ENCODE assay signal across 8 mouse cellular contexts in the genomic region with DNA sequence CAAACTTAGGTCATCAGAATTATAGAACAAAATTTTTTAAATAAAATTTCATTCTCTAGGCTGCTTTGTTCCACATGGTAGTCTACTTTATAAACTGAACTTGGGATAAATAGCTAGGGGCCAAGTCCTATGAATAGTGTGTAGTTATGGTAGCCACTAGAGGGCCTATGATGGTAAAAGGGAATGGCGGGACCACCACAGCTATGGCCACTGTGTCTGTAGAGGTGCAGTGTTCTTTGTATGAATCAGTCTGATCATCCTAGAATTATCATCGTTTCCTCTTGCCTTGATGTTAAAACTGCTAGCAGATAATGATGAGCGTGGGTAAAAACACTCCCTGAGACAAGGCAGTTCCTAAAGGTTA. TPM values are rescaled to one million over a fixed set of nuclear protein-coding genes. Genes with fewer than 3 reads are reported as not detected.
DNase-seq lines count a peak whose midpoint lies in the region; ATAC-seq and TF ChIP-seq lines count a peak whose summit lies in the region.

No protein-coding gene starts in this region.

- no peak overlapping the region; the same call in 1 of the 2 replicates for H3K4me3 ChIP-seq in kidney, adult 2 months (ENCODE audit: insufficient read depth, low read depth, low read length)
- H3K4me3 ChIP-seq in lung, postnatal 0 days (ENCODE audit: low read depth, low read length): peak overlapping the region; percentile 59

- H3K27ac ChIP-seq in kidney, adult 2 months (ENCODE audit: insufficient read depth, low read depth, low read length): peak overlapping the region; percentile 77
- peak overlapping the region; percentile 87; the same call in 1 of the 2 replicates for H3K27ac ChIP-seq in lung, postnatal 0 days (ENCODE audit: low read length)

- TF ChIP-seq POLR2A in kidney, adult 2 months (IDR thresholded peaks at IDR 0.05; ENCODE audit: low read depth, low read length): no peak

- H3K36me3 ChIP-seq in kidney, adult 2 months (ENCODE audit: control insufficient read depth, insufficient read depth, low read length): peaks cover 17% of the 10 kb centered on the region
- peaks cover 29% of the 10 kb centered on the region for H3K36me3 ChIP-seq in lung, postnatal 0 days (ENCODE audit: insufficient read depth, low read length)

- H3K4me2 ChIP-seq in lung, postnatal 0 days (replicated peaks; ENCODE audit: low read depth, low read length): peak overlapping the region; percentile 56

- ATAC-seq in activated CD4-positive, CD25-positive, alpha-beta regulatory T cell, adult 4 months: peak; percentile 20
- peak; percentile 50 for ATAC-seq in granulocyte monocyte progenitor cell, adult 5-6 weeks (replicated peaks; ENCODE audit: poor library complexity, severe bottlenecking)
- peak; percentile 43 for ATAC-seq in lung, postnatal 0 days

- peak; percentile 30 for TF ChIP-seq CTCF in kidney, adult 2 months (conservative IDR thresholded peaks at IDR 0.05; ENCODE audit: insufficient read depth, insufficient read length, low read depth, low read length)
- peak; percentile 51 for TF ChIP-seq CTCF in lung, postnatal 0 days (IDR thresholded peaks at IDR 0.05)

- H3K27me3 ChIP-seq in kidney, adult 2 months (replicated peaks; ENCODE audit: control insufficient read depth, insufficient read depth, low read length): no peaks in the 10 kb centered on the region
- no peaks in the 10 kb centered on the region for H3K27me3 ChIP-seq in lung, postnatal 0 days (replicated peaks; ENCODE audit: insufficient read depth, low read length)

- peak; percentile 18 for DNase-seq in kidney, adult 2 months
- DNase-seq in kidney, adult 11 months: no peak
- DNase-seq in lung, postnatal 0 days (ENCODE audit: low spot score): peak; percentile 43
- DNase-seq in right cerebral cortex, postnatal 36 days (ENCODE audit: low spot score in 2 of 2): no peak
- no peak for DNase-seq in urinary bladder, postnatal 36 days (ENCODE audit: low spot score in 2 of 2)
- DNase-seq in right cerebral cortex, postnatal 10 days (ENCODE audit: low spot score in 2 of 2): no peak

- H3K4me1 ChIP-seq in kidney, adult 2 months (ENCODE audit: control insufficient read depth, insufficient read depth, low read length): peaks cover 7% of the 10 kb centered on the region; the same call in 1 of the 2 replicates
- peaks cover 11% of the 10 kb centered on the region; the same call in 1 of the 2 replicates for H3K4me1 ChIP-seq in lung, postnatal 0 days (ENCODE audit: insufficient read depth, low read depth, low read length)

- no peak for TF ChIP-seq EP300 in lung, postnatal 0 days (IDR thresholded peaks at IDR 0.05)

- H3K9me3 ChIP-seq in lung, postnatal 0 days (ENCODE audit: low read length): no peaks in the 10 kb centered on the region

- H3K9ac ChIP-seq in lung, postnatal 0 days (replicated peaks; ENCODE audit: low read depth): 0 out of 2 replicates have a peak overlapping the region, but pooled peaks have one; percentile 37

- 43% methylated on average over 3 of the region's 3 CpGs for WGBS in kidney, adult 2 months
- WGBS in lung, postnatal 0 days: 41% methylated on average over 3 of the region's 3 CpGs

RNA-seq across cellular contexts. Expression of gene Snapc5, which starts 0.5 kb away (rescaled TPM):
- polyA plus RNA-seq in kidney, adult 2 months (2012; rRNA removed): 15.8 and 24.9 TPM in 2 replicates
- 10 to 100 TPM; 52.3 to 56.8 TPM for polyA plus RNA-seq in activated CD4-positive, CD25-positive, alpha-beta regulatory T cell, adult 4 months (2017; shearing (Covaris generic))
- 27.6 and 29.8 TPM in 2 replicates for total RNA-seq in granulocyte monocyte progenitor cell, adult 5-6 weeks (2014; fragmentation: Nextera tagmentation)
- 43.3 and 52.1 TPM in 2 replicates for total RNA-seq in granulocyte monocyte progenitor cell, adult 5-6 weeks (2017)
- 35.5 and 47.4 TPM in 2 replicates for polyA plus RNA-seq in lung, postnatal 0 days (2015; fragmentation: Nextera tagmentation; extraction: Ambion mirVana)

RNA-seq across cellular contexts. Expression of gene Rpl4, which starts 5.4 kb away (rescaled TPM):
- 373 and 421 TPM in 2 replicates for polyA plus RNA-seq in kidney, adult 2 months (2012; rRNA removed)
- 1,000 to 10,000 TPM; 3,242 to 3,314 TPM for polyA plus RNA-seq in activated CD4-positive, CD25-positive, alpha-beta regulatory T cell, adult 4 months (2017; shearing (Covaris generic))
- 3,177 and 3,393 TPM in 2 replicates for total RNA-seq in granulocyte monocyte progenitor cell, adult 5-6 weeks (2014; fragmentation: Nextera tagmentation)
- total RNA-seq in granulocyte monocyte progenitor cell, adult 5-6 weeks (2017): 3,068 and 3,220 TPM in 2 replicates
- polyA plus RNA-seq in lung, postnatal 0 days (2015; fragmentation: Nextera tagmentation; extraction: Ambion mirVana): 679 and 693 TPM in 2 replicates

RNA-seq across cellular contexts. Expression of gene Zwilch, which starts 5.7 kb away (rescaled TPM):
- 0.35 and 0.77 TPM in 2 replicates for polyA plus RNA-seq in kidney, adult 2 months (2012; rRNA removed)
- polyA plus RNA-seq in activated CD4-positive, CD25-positive, alpha-beta regulatory T cell, adult 4 months (2017; shearing (Covaris generic)): 1 to 10 TPM; 5.6 to 7.7 TPM
- 61.4 and 63.4 TPM in 2 replicates for total RNA-seq in granulocyte monocyte progenitor cell, adult 5-6 weeks (2014; fragmentation: Nextera tagmentation)
- total RNA-seq in granulocyte monocyte progenitor cell, adult 5-6 weeks (2017): 98.1 and 118 TPM in 2 replicates
- 1.5 and 1.7 TPM in 2 replicates for polyA plus RNA-seq in lung, postnatal 0 days (2015; fragmentation: Nextera tagmentation; extraction: Ambion mirVana)

RNA-seq across cellular contexts. Expression of gene Uchl4, which starts 56.4 kb away (rescaled TPM):
- 0.11 and 0.15 TPM in 2 replicates for polyA plus RNA-seq in kidney, adult 2 months (2012; rRNA removed)
- 10 to 100 TPM in 1 of 2 experiments, 1 to 10 TPM in 1; 4.4 to 12.2 TPM for polyA plus RNA-seq in activated CD4-positive, CD25-positive, alpha-beta regulatory T cell, adult 4 months (2017; shearing (Covaris generic))
- 1.6 TPM in 1 of 2 replicates, not detected in the other for total RNA-seq in granulocyte monocyte progenitor cell, adult 5-6 weeks (2014; fragmentation: Nextera tagmentation)
- total RNA-seq in granulocyte monocyte progenitor cell, adult 5-6 weeks (2017): 0.67 and 1.3 TPM in 2 replicates
- 1.0 and 1.1 TPM in 2 replicates for polyA plus RNA-seq in lung, postnatal 0 days (2015; fragmentation: Nextera tagmentation; extraction: Ambion mirVana)

Comparison
In these comparisons a context has a peak if more than half of its experiments do, and no peak if none do; other contexts are left out.
1. DNase-seq: peak in kidney, adult 2 months (single experiment) and lung, postnatal 0 days (single experiment); none in kidney, adult 11 months (single experiment), right cerebral cortex, postnatal 36 days (0 of 2), urinary bladder, postnatal 36 days (0 of 2) and right cerebral cortex, postnatal 10 days (0 of 2).
2. Peak in every context shown above with its lines, with median percentiles within 50 percentile points of each other: ATAC-seq.